Mouse (Mus musculus) liver, adult 2 months (tissue): ENCODE measurements around the gene Fxyd7.

Experiments
- CTCF ChIP-seq: fragments of 200-500 bp; IDR thresholded peaks from 2 replicates; pipeline ENCODE4 v1.5.1; 2011; ENCODE audit warnings: low read depth, low read length, control low read depth
- POLR2A ChIP-seq: fragments of 200-500 bp; IDR thresholded peaks from 2 replicates; pipeline ENCODE4 v1.6.1; 2011; ENCODE audit warnings: low read length, control low read depth; ENCODE audit not compliant: insufficient read depth; ENCODE audit errors: extremely low read depth

GRCm38 (mm10) chr7:31081106-31081505 is 29.8 kb upstream of the Fxyd7 start:
- no peak for TF ChIP-seq CTCF
- no peak for TF ChIP-seq POLR2A
